8 mouse cellular contexts compared by ENCODE assay signal in genomic region chr12:54202276-54202675, GRCm38 (mm10). TPM values are rescaled to one million over a fixed set of nuclear protein-coding genes. Genes with fewer than 3 reads are reported as not detected.
DNase-seq lines count a peak whose midpoint lies in the region; ATAC-seq and TF ChIP-seq lines count a peak whose summit lies in the region.

No protein-coding gene starts in this region.

- H3K9ac ChIP-seq in heart, postnatal 0 days (replicated peaks; ENCODE audit: low read depth, low read length) = peak overlapping the region; percentile 66

- H3K4me2 ChIP-seq in heart, postnatal 0 days (ENCODE audit: low read depth, low read length) = peak overlapping the region; percentile 92

- TF ChIP-seq POLR2A in olfactory bulb, adult 2 months (IDR thresholded peaks at IDR 0.05; ENCODE audit: insufficient read depth, low read depth, low read length) = no peak

- ATAC-seq in megakaryocyte, adult 5-6 weeks (ENCODE audit: poor library complexity, severe bottlenecking) = no peak
- no peak for ATAC-seq in heart, postnatal 0 days (ENCODE audit: insufficient read depth, low read depth)

- peaks cover 3% of the 10 kb centered on the region; the same call in 1 of the 2 replicates for H3K9me3 ChIP-seq in megakaryocyte, embryonic 14.5 days
- H3K9me3 ChIP-seq in heart, postnatal 0 days (replicated peaks; ENCODE audit: control insufficient read depth, low read length) = no peaks in the 10 kb centered on the region
- no peaks in the 10 kb centered on the region for H3K9me3 ChIP-seq in limb, embryonic 10.5 days (replicated peaks)

- no peak for TF ChIP-seq EP300 in heart, postnatal 0 days (IDR thresholded peaks at IDR 0.05; ENCODE audit: low read depth)

- no peak for DNase-seq in heart, postnatal 0 days (ENCODE audit: low spot score)
- no peak for DNase-seq in limb, embryonic 10.5 days (ENCODE audit: low spot score)
- DNase-seq in frontal cortex, postnatal 25 days (ENCODE audit: low spot score in 2 of 2) = no peak
- DNase-seq in cerebellum, adult 11 months = no peak
- no peak for DNase-seq in adipocyte (ENCODE audit: low spot score)

- TF ChIP-seq CTCF in heart, postnatal 0 days (IDR thresholded peaks at IDR 0.05; ENCODE audit: low read depth) = no peak
- TF ChIP-seq CTCF in olfactory bulb, adult 2 months (IDR thresholded peaks at IDR 0.05; ENCODE audit: insufficient read depth, low read depth, low read length) = no peak

- WGBS in heart, postnatal 0 days = 26% methylated on average over 6 of the region's 6 CpGs
- 23% methylated on average over 6 of the region's 6 CpGs for WGBS in limb, embryonic 10.5 days
- 58% methylated on average over 6 of the region's 6 CpGs for WGBS in olfactory bulb, adult 2 months

- no peaks in the 10 kb centered on the region for H3K27me3 ChIP-seq in megakaryocyte, embryonic 14.5 days (replicated peaks)
- H3K27me3 ChIP-seq in heart, postnatal 0 days (ENCODE audit: control insufficient read depth, insufficient read depth, low read length) = no peaks in the 10 kb centered on the region
- peaks cover 38% of the 10 kb centered on the region for H3K27me3 ChIP-seq in limb, embryonic 10.5 days (ENCODE audit: low read depth, poor library complexity, severe bottlenecking)

- peak overlapping the region; percentile 75 for H3K27ac ChIP-seq in heart, postnatal 0 days (ENCODE audit: low read depth)
- H3K27ac ChIP-seq in limb, embryonic 10.5 days = no peak overlapping the region
- H3K27ac ChIP-seq in olfactory bulb, adult 2 months (ENCODE audit: insufficient read depth, low read depth, low read length) = no peak overlapping the region

- peak overlapping the region; percentile 100 for H3K4me3 ChIP-seq in megakaryocyte, embryonic 14.5 days (replicated peaks)
- peak overlapping the region; percentile 67 for H3K4me3 ChIP-seq in heart, postnatal 0 days (ENCODE audit: low read depth, low read length)
- peak overlapping the region; percentile 76 for H3K4me3 ChIP-seq in limb, embryonic 10.5 days
- peak overlapping the region; percentile 65 for H3K4me3 ChIP-seq in olfactory bulb, adult 2 months (ENCODE audit: insufficient read depth, low read depth, low read length)

- H3K4me1 ChIP-seq in megakaryocyte, embryonic 14.5 days = peaks cover 54% of the 10 kb centered on the region
- H3K4me1 ChIP-seq in heart, postnatal 0 days (ENCODE audit: control insufficient read depth, insufficient read depth) = peaks cover 38% of the 10 kb centered on the region
- peaks cover 25% of the 10 kb centered on the region for H3K4me1 ChIP-seq in limb, embryonic 10.5 days
- peaks cover 7% of the 10 kb centered on the region; the same call in 1 of the 2 replicates for H3K4me1 ChIP-seq in olfactory bulb, adult 2 months (ENCODE audit: control insufficient read depth, insufficient read depth, low read length)

- peaks cover 21% of the 10 kb centered on the region for H3K36me3 ChIP-seq in megakaryocyte, embryonic 14.5 days (replicated peaks; ENCODE audit: low read length)
- H3K36me3 ChIP-seq in heart, postnatal 0 days (replicated peaks; ENCODE audit: control insufficient read depth, insufficient read depth, low read length) = no peaks in the 10 kb centered on the region
- H3K36me3 ChIP-seq in limb, embryonic 10.5 days = no peaks in the 10 kb centered on the region

RNA-seq across cellular contexts. Expression of gene Egln3, which starts 1.4 kb away (rescaled TPM):
- 47.6 and 68.3 TPM in 2 replicates for polyA plus RNA-seq in megakaryocyte, embryonic 14.5 days (2012; ENCODE audit: insufficient read depth, low replicate concordance)
- total RNA-seq in megakaryocyte, adult 5-6 weeks (2015) = 3.3 and 3.6 TPM in 2 replicates
- 1.7 and 1.9 TPM in 2 replicates for total RNA-seq in megakaryocyte, adult 5-6 weeks (2017)
- total RNA-seq in heart, postnatal 0 days (2014; rRNA removed; ENCODE audit: low replicate concordance) = 56.8 and 61.4 TPM in 2 replicates
- 12.4 and 13.5 TPM in 2 replicates for polyA plus RNA-seq in heart, postnatal 0 days (2015; fragmentation: Nextera tagmentation; extraction: Ambion mirVana)
- 2.8 and 2.9 TPM in 2 replicates for polyA plus RNA-seq in limb, embryonic 10.5 days (2016; fragmentation: Nextera tagmentation; extraction: Ambion mirVana)
- polyA plus RNA-seq in olfactory bulb, adult 2 months (2012; ENCODE audit: insufficient read depth, insufficient read length, low replicate concordance, missing spikeins) = not detected in 2 replicates
